Mouse (Mus musculus) liver, postnatal 0 days (tissue): ENCODE data around the gene Efnb1.

ENCODE experiments used
- CTCF ChIP-seq: sonication (generic); IDR thresholded peaks from 2 replicates; pipeline ENCODE4 v1.5.1; 2016; ENCODE audit warnings: antibody characterized with exemption, low read depth
- EP300 ChIP-seq: IDR thresholded peaks from 2 replicates; pipeline ENCODE4 v1.6.1; 2016; ENCODE audit warnings: antibody characterized with exemption, low read depth, mild to moderate bottlenecking

GRCm38 (mm10) chrX:99152566-99153265, 16.8 kb downstream of the Efnb1 start:
- no peak for TF ChIP-seq CTCF
- no peak for TF ChIP-seq EP300
